Mouse (Mus musculus) lung, postnatal 25 days (tissue): ENCODE results near the gene Ckb.
A peak's percentile ranks its signal among the peaks of the same experiment; 100 is the strongest.
"Not testable (repeated sequence)": the region's sequence is repeated elsewhere in the genome, so short reads cannot be mapped to it uniquely, and the experiment has no call there.

Experiments used
- DNase-seq: peaks from one replicate; pipeline ENCODE4 v3.0.0; 2022; ENCODE audit warnings: low spot score

The Ckb gene

GRCm38 (mm10) chr12:111669000-111669788 lies 2.9 kb downstream of the Ckb start:
- DNase-seq = peak; percentile 45

GRCm38 (mm10) chr12:111668457-111668912 lies 3.7 kb downstream of the Ckb start:
- DNase-seq = peak; percentile 93

GRCm38 (mm10) chr12:111667421-111667820 lies 4.7 kb downstream of the Ckb start:
- no peak for DNase-seq

DNA sequence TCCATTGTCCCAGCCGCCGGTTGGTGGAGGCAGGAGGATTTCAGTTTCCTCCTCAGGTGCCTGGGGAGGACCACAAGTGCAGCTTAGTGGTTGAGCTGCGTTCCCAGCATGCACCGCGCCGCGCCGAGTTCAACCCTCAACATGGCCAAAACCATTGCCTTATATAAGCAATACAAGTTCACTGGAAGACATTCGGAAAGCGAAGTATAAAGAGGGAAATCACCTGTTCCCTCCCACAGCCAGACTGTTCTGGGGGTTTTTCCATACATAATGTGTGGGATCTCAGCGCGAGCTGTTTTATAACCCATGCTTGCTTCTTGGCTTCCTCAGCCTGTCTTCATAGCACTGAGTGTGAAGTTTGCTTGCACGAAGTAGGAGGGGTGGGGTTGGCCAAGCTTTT lies 5.8 kb downstream of the Ckb start:
- no peak for DNase-seq

DNA sequence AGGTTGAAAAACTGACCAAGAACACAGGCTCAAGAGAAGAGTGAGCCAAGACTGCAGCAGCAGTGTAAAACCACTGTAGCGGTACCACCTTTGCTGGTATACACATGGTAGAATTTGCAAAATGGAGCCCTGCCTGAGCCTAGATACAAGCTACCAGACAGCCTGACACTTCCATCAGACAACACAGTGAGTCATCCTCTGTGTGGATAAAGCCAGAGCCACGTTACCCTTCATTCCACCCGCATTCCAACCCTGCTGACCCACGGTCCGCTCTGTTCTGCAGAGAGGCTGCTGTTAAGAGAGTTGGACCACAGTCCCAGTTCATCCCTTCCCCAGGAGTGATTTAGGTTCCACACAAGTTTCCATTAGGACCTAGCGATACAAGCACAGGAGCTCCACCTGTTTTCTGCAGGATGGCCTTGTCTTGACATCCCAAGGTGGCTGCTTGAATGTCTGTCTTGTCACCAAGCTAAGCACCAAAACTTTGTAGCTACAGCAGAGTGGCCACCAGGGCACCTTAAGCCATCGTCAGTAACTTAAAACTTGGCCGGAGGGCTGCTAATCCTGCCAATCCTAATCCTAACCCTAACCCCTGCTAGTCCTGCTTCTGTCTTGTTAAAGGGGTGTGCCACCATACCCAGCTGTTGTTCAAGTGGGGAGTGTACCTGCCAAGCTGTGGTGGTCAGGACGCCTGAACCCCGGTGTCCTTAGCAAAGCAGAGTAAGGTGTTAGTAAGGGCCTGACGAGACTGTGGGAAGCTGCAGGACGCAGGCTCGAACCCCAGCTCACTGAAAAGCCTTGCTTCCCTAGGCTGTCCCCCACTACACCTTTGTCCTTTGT lies 6.9 kb downstream of the Ckb start:
- peak; percentile 42 for DNase-seq

DNA sequence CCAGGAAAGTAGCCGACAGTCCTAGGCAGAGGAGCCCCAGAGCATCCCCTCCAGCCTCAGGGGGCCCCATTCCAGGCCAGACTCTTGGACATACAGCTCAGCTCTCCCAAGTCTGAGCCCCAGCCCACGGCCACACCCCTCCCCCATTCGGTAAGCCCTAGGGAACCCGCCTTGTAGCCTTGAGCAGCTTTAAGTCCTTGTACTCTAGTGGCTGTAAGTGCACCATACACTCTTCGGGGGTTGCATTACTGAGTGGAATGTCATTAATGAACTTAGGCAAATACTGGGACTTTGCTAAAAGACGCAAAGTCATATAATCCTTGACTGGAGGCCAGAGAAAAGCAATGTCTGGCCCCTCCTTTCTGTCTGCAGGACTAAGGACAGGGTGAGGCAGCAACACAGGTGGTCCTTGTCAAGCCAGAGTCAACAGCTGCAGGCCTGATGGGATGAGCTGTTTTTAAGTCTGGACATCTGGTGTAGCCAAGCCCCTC lies 7.9 kb downstream of the Ckb start:
- DNase-seq = peak; percentile 50

GRCm38 (mm10) chr12:111663228-111664143 lies 8.7 kb downstream of the Ckb start:
- DNase-seq = no peak

GRCm38 (mm10) chr12:111661554-111661953 lies 10.6 kb downstream of the Ckb start:
- DNase-seq = not testable (repeated sequence)

DNA sequence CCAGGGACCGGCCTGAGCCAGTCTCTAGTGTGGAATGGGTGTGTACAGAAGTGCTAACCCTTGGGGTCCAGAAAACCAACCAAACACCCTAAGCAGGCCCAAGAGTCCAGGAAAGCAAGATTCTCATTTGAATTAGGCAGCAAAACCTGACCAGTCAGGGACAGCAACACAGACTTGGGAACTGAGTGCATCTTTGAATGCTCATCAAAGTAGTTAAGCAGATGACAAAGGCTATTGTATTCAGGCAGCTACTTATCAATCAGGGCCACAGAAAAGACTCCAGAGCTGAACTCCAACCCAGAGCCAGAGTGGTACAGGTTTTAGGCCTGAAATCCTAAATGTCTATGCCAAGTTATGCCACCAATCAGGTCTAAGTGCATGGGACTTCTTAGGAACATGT lies 11.5 kb downstream of the Ckb start:
- no peak for DNase-seq

- DNase-seq = no peak
These were observed 12.8 kb downstream of the Ckb start for GRCm38 (mm10) chr12:111659331-111659730.

DNA sequence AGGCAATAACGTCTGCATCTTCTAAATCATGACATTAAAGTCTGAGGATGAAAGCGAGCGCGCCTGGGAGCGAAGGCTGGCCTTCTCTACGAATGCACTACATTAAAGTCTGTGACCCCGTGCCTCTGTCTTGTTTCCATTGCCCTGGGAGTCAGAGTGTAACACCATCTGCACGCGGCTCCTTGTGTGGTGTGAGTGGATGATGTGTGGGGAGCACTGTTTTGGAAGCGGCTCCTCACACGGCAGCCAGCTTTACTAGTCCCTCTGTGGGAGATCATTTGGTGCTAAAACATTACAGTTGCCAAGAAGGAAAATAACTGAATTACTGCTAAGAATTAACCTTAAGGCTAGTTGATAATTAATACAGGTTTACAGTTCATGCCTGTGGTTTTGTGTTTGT lies 16.4 kb downstream of the Ckb start:
- no peak for DNase-seq

DNA sequence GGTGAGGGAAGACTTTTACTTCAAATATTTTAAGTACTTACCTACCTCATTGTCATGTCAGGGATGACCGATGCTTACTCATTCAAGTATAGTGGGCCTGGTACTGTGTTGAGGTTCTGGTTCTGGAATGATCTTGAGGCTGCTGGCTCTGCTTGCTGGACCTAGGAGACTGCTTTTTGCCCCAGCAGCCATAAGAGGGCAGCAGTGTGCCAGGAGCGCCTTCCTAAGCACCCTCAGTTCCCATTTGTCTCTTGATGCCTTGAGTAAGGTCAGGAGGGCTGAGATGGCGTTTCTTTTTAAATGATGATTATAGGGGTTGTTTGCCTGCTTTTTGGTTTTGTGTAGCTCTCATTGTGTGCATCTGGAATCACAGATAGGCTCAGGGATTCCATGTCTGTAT lies 18.7 kb downstream of the Ckb start:
- DNase-seq = peak; percentile 68

GRCm38 (mm10) chr12:111652953-111653352 lies 19.2 kb downstream of the Ckb start:
- no peak for DNase-seq

DNA sequence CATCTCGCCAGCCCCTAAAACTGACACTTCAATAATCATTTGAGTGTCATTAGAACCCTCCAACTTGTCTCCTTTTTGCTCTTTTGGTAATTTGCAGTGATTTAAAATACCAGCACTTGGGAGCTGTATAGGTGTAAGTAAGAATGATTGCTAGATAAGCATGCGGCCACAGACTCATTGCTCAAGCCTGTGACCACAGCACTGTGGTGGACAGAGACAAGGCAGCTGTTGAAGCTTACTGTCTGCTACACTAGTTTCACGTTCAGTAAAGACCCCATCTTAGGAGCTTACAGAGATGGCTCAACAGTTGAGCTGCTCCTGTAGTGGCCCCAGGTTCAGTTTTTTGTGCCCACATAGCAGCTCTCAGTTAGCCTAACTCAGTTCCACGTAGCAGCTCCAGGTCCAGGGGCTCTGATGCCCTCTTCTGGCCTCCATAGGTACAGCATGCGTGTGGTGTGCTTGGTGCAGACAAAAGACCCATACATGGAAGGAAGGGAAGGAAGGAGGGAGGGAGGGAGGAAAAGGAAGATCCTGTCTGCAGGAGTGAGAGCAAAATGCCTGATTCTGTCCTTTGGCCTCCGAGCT lies 24.0 kb downstream of the Ckb start:
- peak; percentile 55 for DNase-seq
